Mouse (Mus musculus) left cerebral cortex, postnatal 25 days (tissue): Measurements from ENCODE around the gene Jpt2. TPM values are rescaled to one million over a fixed set of nuclear protein-coding genes. Genes with fewer than 3 reads are reported as not detected.
A peak's percentile ranks its signal among the peaks of the same experiment; 100 is the strongest.

ENCODE experiments used
- DNase-seq, 2 experiments: peaks; one replicate each; pipeline ENCODE4 v3.0.0; 2022; ENCODE audit warnings: low spot score in 2 of 2, mixed read lengths in 1 of 2
- intact Hi-C: fragments of 180-260 bp; cut with DNase I; formaldehyde crosslinking; loops from one replicate; pipeline ENCODE4 v1.15.1; 2025
- total RNA-seq, 2 experiments: library from RNA; stranded (reverse); gene quantifications; 2 replicates each; pipeline ENCODE4 v1.2.3; 2021

The Jpt2 gene
- total RNA-seq, 2 experiments from 2014 or later = 5.5 to 5.6 TPM

- DNase-seq = no peak
- intact Hi-C loops = no loop called here
Observed at GRCm38 (mm10) chr17:24923246-24923645, 37.2 kb downstream of the Jpt2 start.

- DNase-seq = no peak
- intact Hi-C loops = no loop called here
Observed at GRCm38 (mm10) chr17:24913984-24914383, 46.5 kb downstream of the Jpt2 start.

GRCm38 (mm10) chr17:24907591-24907990 lies 52.9 kb downstream of the Jpt2 start:
- DNase-seq = no peak
- intact Hi-C loops = no loop called here

- DNase-seq = no peak
- intact Hi-C loops = no loop called here
Observed at GRCm38 (mm10) chr17:24903767-24904166, 56.7 kb downstream of the Jpt2 start.

GRCm38 (mm10) chr17:24902671-24903474 lies 57.6 kb downstream of the Jpt2 start:
- DNase-seq = no peak
- intact Hi-C loops = no loop called here

- intact Hi-C loops = no loop called here
- DNase-seq = no peak
Observed at GRCm38 (mm10) chr17:24902124-24902523, 58.4 kb downstream of the Jpt2 start.

GRCm38 (mm10) chr17:24900014-24900413 lies 60.5 kb downstream of the Jpt2 start:
- no peak for DNase-seq
- intact Hi-C loops = no loop called here

- DNase-seq = no peak
- intact Hi-C loops = no loop called here
Observed at GRCm38 (mm10) chr17:24899153-24899552, 61.3 kb downstream of the Jpt2 start.

GRCm38 (mm10) chr17:24898041-24898854 lies 62.2 kb downstream of the Jpt2 start:
- no peak for DNase-seq
- intact Hi-C loops = no loop called here

GRCm38 (mm10) chr17:24897600-24897999 lies 62.9 kb downstream of the Jpt2 start:
- DNase-seq = no peak
- intact Hi-C loops = no loop called here

- intact Hi-C loops = no loop called here
- no peak for DNase-seq
Observed at GRCm38 (mm10) chr17:24896993-24897269, 63.6 kb downstream of the Jpt2 start.

GRCm38 (mm10) chr17:24896241-24896992 lies 64.1 kb downstream of the Jpt2 start, which contains the start of gene Nme3:
Gene Nme3 (plus strand): TSS chr17:24896500.
- intact Hi-C loops = no loop called here
- DNase-seq = peak; percentile 80 to 81

GRCm38 (mm10) chr17:24895571-24896240 lies 64.8 kb downstream of the Jpt2 start:
- DNase-seq = no peak
- intact Hi-C loops = no loop called here

- DNase-seq = peak; percentile 88 to 92
- intact Hi-C loops = no loop called here
Observed at GRCm38 (mm10) chr17:24894995-24895547, 65.4 kb downstream of the Jpt2 start, which contains the start of the genes Eme2 and Mrps34. Gene Eme2 (minus strand): TSS chr17:24895087. Gene Mrps34 (plus strand): TSS chr17:24895116.

GRCm38 (mm10) chr17:24894061-24894994 lies 66.2 kb downstream of the Jpt2 start:
- intact Hi-C loops = no loop called here
- no peak for DNase-seq

GRCm38 (mm10) chr17:24893276-24893675 lies 67.2 kb downstream of the Jpt2 start:
- intact Hi-C loops = no loop called here
- DNase-seq = no peak

GRCm38 (mm10) chr17:24892785-24893184 lies 67.7 kb downstream of the Jpt2 start:
- intact Hi-C loops = no loop called here
- DNase-seq = no peak

- intact Hi-C loops = no loop called here
- no peak for DNase-seq
Observed at GRCm38 (mm10) chr17:24891321-24891720, 69.2 kb downstream of the Jpt2 start.
